Comparison of ENCODE assay signal across 20 mouse cellular contexts in genomic region chr4:114382627-114383026, GRCm38 (mm10). TPM values are rescaled to one million over a fixed set of nuclear protein-coding genes. Genes with fewer than 3 reads are reported as not detected.
A peak's percentile ranks its signal among the peaks of the same experiment; 100 is the strongest.
DNase-seq lines count a peak whose midpoint lies in the region; ATAC-seq lines count a peak whose summit lies in the region.
"Had no signal": no experiment of that assay in that cellular context is flagged by ENCODE, and none has a peak within 500 bp of the region (broad histone marks: within the 10 kb centered on the region; RNA-seq: fewer than 3 reads in every experiment).

No protein-coding gene starts in this region.

- H3K4me2 ChIP-seq in hindbrain, embryonic 12.5 days (replicated peaks): no peak overlapping the region
- H3K4me2 ChIP-seq in hindbrain, embryonic 16.5 days (ENCODE audit: low read length): no peak overlapping the region
- no peak overlapping the region for H3K4me2 ChIP-seq in midbrain, embryonic 11.5 days
- H3K4me2 ChIP-seq: embryonic facial prominence, embryonic 15.5 days; neural tube, embryonic 12.5 days had no signal

- H3K9ac ChIP-seq in hindbrain, embryonic 12.5 days: no peak overlapping the region
- H3K9ac ChIP-seq in hindbrain, embryonic 16.5 days (ENCODE audit: low read depth, low read length): no peak overlapping the region
- no peak overlapping the region for H3K9ac ChIP-seq in midbrain, embryonic 11.5 days (ENCODE audit: low read length)
- H3K9ac ChIP-seq: embryonic facial prominence, embryonic 15.5 days; liver, postnatal 0 days; neural tube, embryonic 12.5 days had no signal

- no peaks in the 10 kb centered on the region for H3K27me3 ChIP-seq in hindbrain, embryonic 12.5 days
- H3K27me3 ChIP-seq in hindbrain, embryonic 16.5 days (replicated peaks; ENCODE audit: control insufficient read depth, insufficient read depth, low read length): no peaks in the 10 kb centered on the region
- no peaks in the 10 kb centered on the region for H3K27me3 ChIP-seq in midbrain, embryonic 11.5 days (ENCODE audit: control insufficient read depth, insufficient read depth, low read length)
- no peaks in the 10 kb centered on the region for H3K27me3 ChIP-seq in midbrain, embryonic 10.5 days (ENCODE audit: low read depth, poor library complexity, severe bottlenecking)
- H3K27me3 ChIP-seq: embryonic facial prominence, embryonic 15.5 days; neural tube, embryonic 12.5 days had no signal

- H3K9me3 ChIP-seq in hindbrain, embryonic 12.5 days (replicated peaks): no peaks in the 10 kb centered on the region
- H3K9me3 ChIP-seq in hindbrain, embryonic 16.5 days (ENCODE audit: control insufficient read depth, low read length): no peaks in the 10 kb centered on the region
- no peaks in the 10 kb centered on the region for H3K9me3 ChIP-seq in midbrain, embryonic 11.5 days (ENCODE audit: control insufficient read depth, low read length)
- H3K9me3 ChIP-seq in midbrain, embryonic 10.5 days (replicated peaks): no peaks in the 10 kb centered on the region
- H3K9me3 ChIP-seq: embryonic facial prominence, embryonic 15.5 days; neural tube, embryonic 12.5 days had no signal

- intact Hi-C loops in heart, postnatal 36 days (cut with DNase I): no loop called here

- WGBS in hindbrain, embryonic 12.5 days: 25% methylated on average over 1 of the region's 1 CpGs
- 25% methylated on average over 1 of the region's 1 CpGs for WGBS in hindbrain, embryonic 16.5 days
- 29% methylated on average over 1 of the region's 1 CpGs for WGBS in midbrain, embryonic 11.5 days
- WGBS in midbrain, embryonic 10.5 days: 23% methylated on average over 1 of the region's 1 CpGs

- no peaks in the 10 kb centered on the region for H3K36me3 ChIP-seq in hindbrain, embryonic 12.5 days
- H3K36me3 ChIP-seq in hindbrain, embryonic 16.5 days (ENCODE audit: control insufficient read depth, insufficient read depth, low read length): no peaks in the 10 kb centered on the region
- no peaks in the 10 kb centered on the region for H3K36me3 ChIP-seq in midbrain, embryonic 11.5 days (ENCODE audit: control insufficient read depth, insufficient read depth, low read length)
- no peaks in the 10 kb centered on the region for H3K36me3 ChIP-seq in midbrain, embryonic 10.5 days
- H3K36me3 ChIP-seq: embryonic facial prominence, embryonic 15.5 days; neural tube, embryonic 12.5 days had no signal

- no peak overlapping the region for H3K27ac ChIP-seq in hindbrain, embryonic 12.5 days
- H3K27ac ChIP-seq in hindbrain, embryonic 16.5 days (ENCODE audit: low read depth, low read length): no peak overlapping the region
- no peak overlapping the region for H3K27ac ChIP-seq in midbrain, embryonic 11.5 days (ENCODE audit: low read depth, low read length)
- no peak overlapping the region for H3K27ac ChIP-seq in midbrain, embryonic 10.5 days (replicated peaks)
- H3K27ac ChIP-seq: embryonic facial prominence, embryonic 15.5 days; neural tube, embryonic 12.5 days had no signal

- peak; percentile 22; the same call in 1 of the 2 replicates for ATAC-seq in hindbrain, embryonic 12.5 days (ENCODE audit: low FRiP score)
- ATAC-seq in hindbrain, embryonic 16.5 days: no peak
- peak; percentile 48; the same call in 1 of the 2 replicates for ATAC-seq in midbrain, embryonic 11.5 days (ENCODE audit: low FRiP score)
- ATAC-seq: inflammation-experienced regulatory T-cells, adult 6 months; liver, postnatal 0 days had no signal

- no peak overlapping the region for H3K4me3 ChIP-seq in hindbrain, embryonic 12.5 days
- H3K4me3 ChIP-seq in hindbrain, embryonic 16.5 days (ENCODE audit: low read length): no peak overlapping the region
- H3K4me3 ChIP-seq in midbrain, embryonic 11.5 days (ENCODE audit: low read depth, low read length): no peak overlapping the region
- no peak overlapping the region for H3K4me3 ChIP-seq in midbrain, embryonic 10.5 days
- H3K4me3 ChIP-seq: embryonic facial prominence, embryonic 15.5 days; neural tube, embryonic 12.5 days had no signal

- DNase-seq in midbrain, embryonic 11.5 days (ENCODE audit: low spot score, missing footprints): no peak
- DNase-seq in midbrain, embryonic 10.5 days (ENCODE audit: low spot score): no peak
- peak; percentile 31 for DNase-seq in hindlimb bud, embryonic 11.5 days (ENCODE audit: extremely low spot score, low read depth, low spot score)
- peak; percentile 12 for DNase-seq in retina, embryonic 14.5 days (ENCODE audit: low spot score)
- no peak for DNase-seq in thymus, postnatal 36 days
- DNase-seq in heart, postnatal 36 days: no peak
- DNase-seq: adrenal gland, postnatal 10 days; B cell, adult 2 months; cerebellum, adult 8-10 months; gastrocnemius, postnatal 10 days; kidney, postnatal 4 days; liver; liver, postnatal 0 days; right cerebral cortex, postnatal 25 days had no signal

- no peaks in the 10 kb centered on the region for H3K4me1 ChIP-seq in hindbrain, embryonic 12.5 days
- H3K4me1 ChIP-seq in hindbrain, embryonic 16.5 days (ENCODE audit: control insufficient read depth, insufficient read depth, low read depth, low read length): no peaks in the 10 kb centered on the region
- H3K4me1 ChIP-seq in midbrain, embryonic 11.5 days (ENCODE audit: control insufficient read depth, insufficient read depth, low read length): no peaks in the 10 kb centered on the region
- no peaks in the 10 kb centered on the region for H3K4me1 ChIP-seq in midbrain, embryonic 10.5 days
- H3K4me1 ChIP-seq: neural tube, embryonic 12.5 days had no signal

RNA-seq across cellular contexts. Expression of gene Trabd2b, which starts 23.9 kb away (rescaled TPM):
- 2.0 and 2.8 TPM in 2 replicates for polyA plus RNA-seq in hindbrain, embryonic 12.5 days (2016; fragmentation: Nextera tagmentation; extraction: Ambion mirVana)
- 0.50 and 0.85 TPM in 2 replicates for polyA plus RNA-seq in hindbrain, embryonic 16.5 days (2015; fragmentation: Nextera tagmentation; extraction: Ambion mirVana)
- polyA plus RNA-seq in midbrain, embryonic 11.5 days (2014; fragmentation: Nextera tagmentation; extraction: Ambion mirVana): 2.1 and 2.2 TPM in 2 replicates
- polyA plus RNA-seq in midbrain, embryonic 10.5 days (2016; fragmentation: Nextera tagmentation; extraction: Ambion mirVana): 1.8 TPM in 2 replicates
- 10 to 100 TPM; 53.1 to 71.5 TPM for total RNA-seq in heart, postnatal 36 days (2021)
- total RNA-seq: common myeloid progenitor, adult 5-6 weeks had no signal
- polyA plus RNA-seq: inflammation-experienced regulatory T-cells, adult 6 months had no signal

Comparison
In these comparisons a context has a peak if more than half of its experiments do, and no peak if none do; other contexts are left out.
1. DNase-seq: peak in hindlimb bud, embryonic 11.5 days (single experiment) and retina, embryonic 14.5 days (single experiment); none in midbrain, embryonic 11.5 days (single experiment), midbrain, embryonic 10.5 days (single experiment), thymus, postnatal 36 days (0 of 2) and heart, postnatal 36 days (0 of 2).